Mouse (Mus musculus): ENCODE results near the gene Hmox2.
"Not testable (repeated sequence)": the region's sequence is repeated elsewhere in the genome, so short reads cannot be mapped to it uniquely, and the experiment has no call there.

The Hmox2 gene

GRCm38 (mm10) chr16:4725780-4726527, at the start of gene Hmox2:
Gene Hmox2, plus strand, starts transcription at chr16:4726361.
- peak; percentile 80 for DNase-seq (ENCODE audit: low read depth, low spot score)

DNA sequence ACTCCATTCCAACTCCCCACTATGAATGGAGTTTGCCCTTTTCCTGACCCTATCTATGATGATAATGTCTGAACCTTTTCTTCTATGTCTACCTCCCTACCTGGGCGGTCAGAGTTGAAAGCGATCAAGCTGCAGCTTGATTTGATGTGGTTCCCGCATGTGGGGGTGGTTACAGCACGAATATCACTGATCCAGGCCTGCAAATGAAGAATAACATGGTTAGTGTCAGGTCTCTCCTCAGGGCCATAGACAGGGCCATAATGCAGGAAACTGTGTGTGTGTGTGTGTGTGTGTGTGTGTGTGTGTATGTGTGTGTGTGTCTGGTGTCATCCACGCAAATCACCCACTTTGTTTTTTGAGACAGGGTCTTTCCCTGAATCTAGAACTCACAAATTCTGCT, 49.3 kb upstream of the Hmox2 start:
- no peak for DNase-seq (ENCODE audit: low read depth, low spot score)

- DNase-seq (ENCODE audit: low read depth, low spot score) = no peak
These were observed 48.1 kb upstream of the Hmox2 start for GRCm38 (mm10) chr16:4678080-4678479.

DNA sequence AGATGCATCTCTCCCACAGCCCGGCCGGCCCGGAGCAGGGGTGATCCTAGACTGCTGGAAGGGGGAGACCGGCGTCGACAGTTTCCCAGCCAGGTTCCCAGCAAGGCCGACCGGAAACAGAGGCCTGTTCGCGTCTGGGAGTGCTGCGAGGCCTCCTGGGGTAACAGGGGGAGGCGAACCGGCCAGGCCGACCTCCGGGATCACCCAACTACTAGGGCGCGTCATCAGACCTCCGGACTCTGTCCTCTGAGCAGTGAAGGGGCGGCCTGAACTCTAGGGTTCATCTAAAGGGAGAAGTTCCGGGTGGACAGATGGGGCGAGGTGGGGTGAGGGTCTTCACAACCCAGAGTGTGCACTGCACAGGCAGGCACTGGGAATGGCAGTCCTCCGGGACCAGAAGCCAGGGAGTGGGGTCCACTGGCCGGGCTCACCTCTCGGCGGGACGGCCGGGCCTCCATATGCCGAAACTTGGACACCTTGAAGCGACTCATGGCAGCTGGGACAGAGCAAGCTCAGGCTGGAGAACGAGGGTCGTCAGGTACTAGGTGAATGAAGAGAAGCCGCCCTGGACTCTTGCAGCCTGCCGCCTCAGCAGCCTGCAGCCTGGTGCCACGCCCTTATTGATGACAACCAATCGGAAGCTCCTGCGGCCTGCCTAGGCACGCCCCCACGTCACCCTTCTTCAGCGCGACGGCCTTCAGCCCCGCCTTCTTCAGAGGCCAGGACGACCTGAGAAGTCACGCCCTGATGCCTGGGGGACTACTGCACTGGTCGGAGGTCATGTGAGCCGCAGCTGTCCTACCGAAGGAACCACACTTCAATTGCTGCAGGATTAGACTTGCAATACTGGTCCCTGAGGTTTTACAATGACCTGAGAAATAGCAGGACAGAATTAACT, 46.8 kb upstream of the Hmox2 start, which contains the start of gene Coro7:
TSS of gene Coro7 (minus strand) at position 657 of the 898 bp plus-strand sequence.
- DNase-seq (ENCODE audit: low read depth, low spot score) = peak; percentile 91

DNA sequence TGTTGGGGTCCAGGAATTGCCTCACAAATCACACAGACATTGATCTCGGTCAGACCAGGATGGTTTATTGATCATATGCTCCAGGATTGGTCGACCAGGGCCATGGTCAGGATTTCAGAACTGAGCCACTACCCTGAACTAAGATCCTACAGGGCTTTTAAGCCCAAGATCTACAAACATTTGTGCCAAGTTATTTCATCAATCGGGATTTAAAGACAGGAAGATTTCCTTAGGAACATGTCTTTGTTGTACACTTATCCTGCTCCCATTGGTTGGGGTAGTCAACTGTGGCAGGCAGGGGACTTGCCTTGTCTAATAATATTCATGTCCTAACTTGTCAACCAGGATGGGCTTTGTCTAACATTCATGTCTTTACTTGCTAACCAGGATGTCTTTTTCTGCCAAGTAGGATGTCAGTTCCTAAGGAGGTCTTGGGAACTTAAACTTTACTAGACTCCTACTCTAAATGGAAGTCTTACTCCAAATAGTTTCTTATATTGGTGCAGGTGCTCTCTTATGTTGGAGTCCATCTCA, 45.2 kb upstream of the Hmox2 start:
- DNase-seq (ENCODE audit: low read depth, low spot score) = not testable (repeated sequence)

GRCm38 (mm10) chr16:4682628-4683179, 43.5 kb upstream of the Hmox2 start:
- no peak for DNase-seq (ENCODE audit: low read depth, low spot score)

- no peak for DNase-seq (ENCODE audit: low read depth, low spot score)
These were observed 43.0 kb upstream of the Hmox2 start for GRCm38 (mm10) chr16:4683193-4683580.

GRCm38 (mm10) chr16:4683581-4684456, 42.3 kb upstream of the Hmox2 start:
- DNase-seq (ENCODE audit: low read depth, low spot score) = peak; percentile 86

- no peak for DNase-seq (ENCODE audit: low read depth, low spot score)
These were observed 41.7 kb upstream of the Hmox2 start for GRCm38 (mm10) chr16:4684457-4684791.

- DNase-seq (ENCODE audit: low read depth, low spot score) = not testable (repeated sequence)
These were observed 36.8 kb upstream of the Hmox2 start for GRCm38 (mm10) chr16:4689371-4689770.

DNA sequence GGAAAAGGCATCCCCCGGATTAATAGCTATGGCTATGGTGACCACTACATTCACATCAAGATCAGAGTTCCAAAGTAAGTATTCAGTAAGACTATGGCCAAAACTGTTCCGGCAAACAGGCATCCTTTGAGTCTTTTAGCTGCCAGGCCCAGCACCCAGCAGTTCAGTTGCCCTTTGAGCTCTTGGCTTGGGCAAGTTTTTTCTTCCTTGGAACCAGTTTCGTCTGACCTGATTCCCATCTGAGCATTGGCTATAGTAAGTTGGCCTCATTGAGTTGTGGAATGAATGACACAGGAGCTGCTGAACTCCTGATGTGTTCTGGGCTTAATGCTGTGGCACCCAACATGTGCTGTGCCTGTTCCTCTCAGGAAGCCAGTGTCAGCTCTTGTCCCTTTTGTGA, 24.9 kb upstream of the Hmox2 start:
- no peak for DNase-seq (ENCODE audit: low read depth, low spot score)

DNA sequence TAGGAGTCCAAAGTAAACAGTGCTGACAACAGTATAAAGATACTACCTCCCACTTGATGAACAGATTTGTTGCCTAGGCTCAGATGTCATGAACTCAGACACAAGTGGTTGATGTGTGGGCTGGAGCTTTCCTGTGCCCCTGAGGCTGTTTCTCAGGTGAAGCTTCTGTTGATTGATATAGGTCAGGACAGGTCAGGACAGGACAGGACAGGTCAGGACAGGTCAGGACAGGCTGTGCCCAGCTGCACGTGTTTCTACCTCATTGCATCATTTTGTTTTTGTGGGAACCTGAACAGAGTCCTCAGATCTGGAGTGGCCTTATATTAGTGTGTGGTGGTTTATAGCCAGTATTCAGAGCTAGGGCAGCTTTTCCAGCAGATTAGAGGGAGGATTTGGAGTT, 23.5 kb upstream of the Hmox2 start:
- no peak for DNase-seq (ENCODE audit: low read depth, low spot score)

GRCm38 (mm10) chr16:4705541-4705940, 20.6 kb upstream of the Hmox2 start:
- DNase-seq (ENCODE audit: low read depth, low spot score) = no peak

DNA sequence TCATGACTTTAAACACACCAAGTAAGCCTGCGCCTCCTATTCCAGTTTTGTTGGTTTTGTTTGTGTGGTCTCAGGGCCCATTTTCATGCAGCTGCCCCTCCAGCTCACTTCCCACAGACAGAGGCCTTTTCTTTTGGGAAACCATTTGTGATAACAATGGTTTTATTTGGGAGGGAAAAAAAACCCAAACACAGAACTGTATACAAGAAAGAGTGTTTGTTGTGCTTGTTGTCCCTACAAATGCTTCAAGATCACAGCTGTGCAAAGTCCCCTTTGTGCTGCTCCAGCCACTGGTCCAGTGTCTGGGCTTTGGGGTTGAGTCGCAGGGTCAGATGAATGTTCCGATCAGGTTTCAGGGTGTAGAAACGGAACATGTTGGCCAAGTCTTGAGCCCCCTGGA, 15.0 kb upstream of the Hmox2 start:
- DNase-seq (ENCODE audit: low read depth, low spot score) = no peak

DNA sequence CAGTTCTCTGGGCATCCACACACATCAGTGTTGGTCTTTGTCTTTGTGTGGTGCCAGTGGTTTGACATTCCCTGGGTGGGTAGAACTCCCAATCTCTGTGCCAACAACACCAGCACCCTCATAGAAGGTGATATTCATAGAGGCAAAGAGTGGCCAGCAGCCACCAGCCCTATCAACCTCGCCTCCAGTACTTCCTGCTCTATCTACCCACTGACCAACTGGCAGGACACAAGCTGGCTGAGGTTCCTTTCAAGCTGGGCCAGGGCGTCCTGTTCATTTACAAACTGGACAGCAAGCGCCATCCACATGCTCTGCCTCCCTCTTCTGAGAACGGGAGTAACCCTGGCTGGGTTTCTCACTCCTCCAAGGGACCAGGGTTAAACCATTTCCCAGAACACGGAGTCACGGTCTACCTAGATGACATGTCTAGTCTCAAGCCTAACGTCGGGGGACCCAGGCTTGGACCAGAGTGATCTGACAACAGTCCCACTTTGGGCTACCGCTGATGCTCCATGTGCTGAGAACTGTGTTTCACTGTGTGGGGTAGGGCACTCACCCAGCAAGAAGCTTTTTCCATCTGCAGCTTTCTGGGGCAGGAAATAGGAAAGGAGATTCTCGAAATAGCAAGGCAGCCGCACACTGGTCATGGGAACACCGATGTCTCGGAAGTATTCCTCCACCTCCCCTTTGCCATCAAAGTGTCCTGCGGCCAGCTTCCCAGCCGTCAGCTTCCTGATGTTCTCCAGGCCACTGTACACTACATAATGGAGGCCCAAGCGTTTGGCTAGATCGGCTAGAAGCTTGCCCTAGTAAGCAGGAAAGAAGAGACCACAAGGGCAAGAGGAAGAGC, 12.1 kb upstream of the Hmox2 start:
- DNase-seq (ENCODE audit: low read depth, low spot score) = no peak

GRCm38 (mm10) chr16:4717866-4718265, 8.3 kb upstream of the Hmox2 start:
- DNase-seq (ENCODE audit: low read depth, low spot score) = no peak

DNA sequence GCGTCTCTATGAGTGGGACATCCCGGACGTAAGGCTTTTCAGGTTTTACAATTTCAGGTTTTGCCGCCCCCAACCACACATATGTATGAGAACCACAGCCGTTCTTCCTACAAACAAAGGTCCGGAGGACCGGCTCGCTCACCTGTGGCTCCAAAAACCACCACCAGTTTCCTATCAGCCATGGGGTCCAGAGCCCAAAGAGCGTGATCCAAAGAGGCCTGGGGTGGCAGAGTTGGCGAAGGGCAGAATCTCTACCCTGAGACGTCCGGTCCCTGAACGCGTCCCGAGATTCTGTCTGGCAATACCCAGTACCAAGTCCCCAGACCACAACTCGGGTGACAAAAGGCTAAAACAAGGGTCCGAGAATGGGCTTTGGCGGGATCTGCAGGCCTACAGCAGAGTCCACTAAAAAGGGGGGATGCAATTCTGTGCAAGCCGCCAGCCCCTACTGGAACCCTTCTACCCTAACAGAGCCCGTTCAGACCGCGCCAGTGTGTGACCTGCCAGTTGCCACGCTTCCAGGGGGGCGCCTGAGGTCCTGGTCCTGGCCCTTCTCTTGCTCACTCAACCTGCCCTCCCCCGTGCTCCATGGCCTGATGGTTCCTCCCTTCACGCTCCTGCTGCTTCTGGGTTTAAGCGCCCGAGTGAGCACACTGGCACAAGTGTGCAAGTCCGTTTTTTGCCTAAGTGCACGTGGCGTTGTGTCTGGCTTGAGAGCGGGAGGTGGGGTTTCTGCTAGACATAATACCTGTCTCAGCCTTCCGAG, 7.2 kb upstream of the Hmox2 start, which contains the start of gene Nmral1:
TSS of gene Nmral1 (minus strand) at position 604 of the 766 bp plus-strand sequence.
- peak; percentile 40 for DNase-seq (ENCODE audit: low read depth, low spot score)

DNA sequence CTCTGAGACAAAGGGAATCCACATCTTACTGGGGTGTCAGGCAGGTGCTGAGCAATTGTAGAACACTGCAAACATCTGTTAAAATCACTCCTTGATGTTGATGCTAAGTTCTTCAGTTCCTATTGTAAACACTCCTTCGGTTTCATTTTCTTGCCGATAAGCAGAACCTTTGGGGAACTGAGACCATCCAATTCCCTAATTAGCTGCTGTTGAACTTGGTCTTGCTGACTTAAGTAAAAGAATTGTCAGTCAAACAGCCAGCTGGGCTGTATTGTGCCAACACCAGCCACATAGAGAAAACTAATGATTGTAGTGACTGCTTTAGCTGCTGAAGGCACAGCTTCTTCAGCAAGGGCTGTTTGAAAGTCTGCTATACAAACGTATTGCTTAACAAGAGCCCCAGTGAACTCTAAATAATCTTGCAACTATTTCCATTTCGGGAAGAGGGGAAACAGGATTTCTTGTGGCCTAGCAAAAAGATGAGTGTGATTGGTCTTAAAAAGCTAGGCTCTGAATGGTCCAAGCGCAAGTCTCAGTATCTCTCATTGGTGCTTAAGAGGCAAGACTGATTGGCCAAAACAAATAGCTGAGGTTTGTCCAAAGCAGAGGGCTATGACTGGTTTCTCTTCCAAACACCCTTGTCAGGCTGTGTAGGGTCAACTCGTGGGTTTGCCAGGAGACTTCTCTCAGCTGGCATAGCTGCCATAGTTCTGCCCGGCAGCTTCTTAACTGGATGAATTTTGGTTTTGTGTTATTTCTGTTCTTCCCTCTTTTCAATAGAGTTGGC, 3.8 kb upstream of the Hmox2 start:
- DNase-seq (ENCODE audit: low read depth, low spot score) = no peak

- no peak for DNase-seq (ENCODE audit: low read depth, low spot score)
These were observed 3.3 kb upstream of the Hmox2 start for GRCm38 (mm10) chr16:4722915-4723209.

Data from WW6 (cell line).